Mouse (Mus musculus): Measurements from ENCODE around the gene Muc2.
"Not testable (repeated sequence)": the region's sequence is repeated elsewhere in the genome, so short reads cannot be mapped to it uniquely, and the experiment has no call there.

Muc2 gene

DNA sequence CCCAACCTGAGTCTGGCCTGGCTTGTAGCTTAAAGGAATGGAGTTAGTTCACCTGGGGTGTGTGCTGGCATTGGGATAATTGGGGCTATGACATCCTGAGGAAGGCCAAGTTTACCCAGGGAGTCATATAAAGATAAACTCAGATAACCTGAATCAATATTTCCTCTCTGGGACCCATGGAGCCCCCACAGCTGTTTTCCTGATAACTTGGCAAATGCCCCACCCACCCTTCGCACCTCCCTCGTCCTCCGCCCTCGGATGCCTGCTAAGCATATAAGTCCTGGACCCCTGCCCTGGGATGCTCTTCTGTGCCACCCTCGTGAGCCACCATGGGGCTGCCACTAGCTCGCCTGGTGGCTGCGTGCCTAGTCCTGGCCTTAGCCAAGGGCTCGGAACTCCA, at the start of gene Muc2:
Muc2 (plus strand) TSS at position 301 of the 400 bp plus-strand sequence.
- DNase-seq (ENCODE audit: low read depth) = no peak

DNA sequence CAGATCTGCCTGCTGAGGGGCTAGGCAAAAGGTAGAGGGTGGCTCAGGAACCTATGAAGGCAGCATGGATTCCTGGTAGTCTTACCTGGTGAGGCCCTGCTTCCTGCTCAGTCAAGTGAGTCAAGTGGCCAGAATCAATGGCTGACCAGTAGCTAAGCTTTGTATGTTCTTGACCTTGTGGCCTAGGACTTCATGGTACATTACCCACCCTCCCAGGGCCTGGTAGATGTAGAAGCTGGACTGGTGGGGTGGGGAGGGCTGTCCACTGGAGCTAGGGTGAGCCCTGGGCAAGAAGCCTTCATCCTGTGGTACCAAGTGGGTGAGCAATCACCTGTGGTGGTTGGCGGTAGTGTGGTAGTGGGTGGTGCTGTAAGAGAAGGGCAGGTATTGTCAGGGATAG, 47.8 kb upstream of the Muc2 start:
- no peak for DNase-seq (ENCODE audit: low read depth)

DNA sequence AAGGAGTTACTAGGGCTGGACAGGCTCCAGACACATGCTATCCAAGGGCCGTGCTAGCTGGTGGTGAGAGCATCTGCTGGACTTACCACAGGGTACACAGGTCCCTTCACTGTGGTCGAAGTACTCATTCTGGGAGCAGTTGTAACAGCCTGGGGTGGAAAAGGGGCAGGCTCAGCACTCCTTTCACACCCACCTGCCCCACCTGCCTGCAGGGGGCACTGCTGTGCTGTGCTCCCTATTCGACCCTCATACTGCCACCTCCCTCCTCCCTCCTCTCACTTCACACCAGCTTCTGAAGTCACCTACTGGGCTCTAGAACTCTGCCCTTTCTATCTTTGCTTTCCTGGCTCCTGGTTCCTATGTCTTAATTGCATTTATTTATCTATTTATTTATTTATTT, 47.0 kb upstream of the Muc2 start:
- DNase-seq (ENCODE audit: low read depth) = peak; percentile 31

DNA sequence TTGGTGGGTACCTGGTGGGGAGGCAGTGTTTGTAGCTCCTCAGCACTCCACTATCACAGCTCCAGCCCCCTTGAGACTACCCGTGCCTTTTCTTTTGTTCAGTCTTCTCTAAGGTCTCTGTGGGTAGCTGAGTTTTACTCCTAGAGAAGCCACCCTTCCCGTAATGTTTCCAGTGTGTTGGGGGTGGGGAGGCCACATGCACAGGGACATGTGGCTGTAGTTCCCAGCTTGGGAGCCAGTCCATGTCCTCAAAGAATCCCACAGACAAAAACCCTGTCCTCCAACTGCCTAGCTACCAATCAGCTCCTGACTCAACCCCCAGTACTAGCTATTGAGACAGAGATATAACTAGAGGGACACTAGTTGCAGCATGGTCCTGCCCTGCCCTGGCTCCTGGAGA, 43.1 kb upstream of the Muc2 start:
- no peak for DNase-seq (ENCODE audit: low read depth)

DNA sequence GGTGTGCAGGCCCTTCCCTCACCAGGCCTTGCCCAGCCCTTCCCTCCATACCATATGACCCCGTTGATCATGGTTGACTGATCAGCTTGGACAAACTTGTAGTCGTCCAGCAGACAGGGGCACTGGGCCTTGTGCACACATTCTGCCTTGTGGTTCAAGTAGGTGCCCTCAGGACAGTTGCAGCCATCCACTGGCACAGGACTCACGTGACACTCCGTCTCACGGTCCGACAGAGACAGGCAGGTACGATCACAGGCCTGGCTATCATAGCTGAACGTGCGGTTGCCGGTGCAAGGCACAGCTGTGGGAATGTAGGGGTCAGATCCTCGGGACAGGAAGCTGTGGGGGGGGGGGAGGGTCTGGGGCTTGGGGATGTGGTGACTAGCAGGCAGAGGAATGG, 42.3 kb upstream of the Muc2 start:
- no peak for DNase-seq (ENCODE audit: low read depth)

DNA sequence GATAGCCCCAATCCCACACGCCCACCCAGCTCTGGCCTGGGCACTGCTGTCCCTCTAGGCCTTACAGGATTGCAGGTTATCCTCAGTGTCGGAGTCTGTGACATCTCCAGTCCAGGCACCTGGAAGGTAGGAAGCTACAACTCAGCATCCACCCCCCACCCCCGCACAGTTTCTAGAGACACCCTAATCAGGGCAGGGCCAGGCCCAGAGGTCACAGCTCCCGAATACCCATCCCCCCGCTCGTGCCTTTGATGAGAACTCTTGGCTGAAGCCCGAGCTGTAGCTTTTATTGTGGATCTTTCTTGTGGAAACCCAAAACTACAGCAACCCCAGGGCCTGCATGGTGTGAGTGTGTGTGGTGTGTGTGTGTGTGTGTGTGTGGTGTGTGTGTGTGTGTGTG, 37.9 kb upstream of the Muc2 start:
- no peak for DNase-seq (ENCODE audit: low read depth)

DNA sequence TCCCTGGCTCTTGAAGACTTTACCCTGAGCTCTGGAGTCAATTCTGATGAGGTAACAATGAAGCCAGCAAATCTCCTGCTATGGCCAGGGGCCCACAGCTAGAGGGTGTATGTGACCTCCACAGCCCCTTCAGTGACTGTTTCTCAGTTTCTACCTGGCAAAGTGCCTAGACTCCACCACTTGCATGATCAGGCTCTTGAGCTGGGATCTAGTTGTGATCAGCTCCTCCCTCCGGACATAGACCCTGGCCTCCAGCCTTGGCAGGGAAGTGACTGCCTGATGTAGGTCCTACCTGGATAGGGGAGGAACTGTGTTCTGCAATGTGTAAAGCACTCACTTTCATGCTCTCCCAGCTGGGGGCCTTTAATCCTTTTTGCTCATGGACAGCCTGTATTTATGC, 29.8 kb upstream of the Muc2 start:
- no peak for DNase-seq (ENCODE audit: low read depth)

DNA sequence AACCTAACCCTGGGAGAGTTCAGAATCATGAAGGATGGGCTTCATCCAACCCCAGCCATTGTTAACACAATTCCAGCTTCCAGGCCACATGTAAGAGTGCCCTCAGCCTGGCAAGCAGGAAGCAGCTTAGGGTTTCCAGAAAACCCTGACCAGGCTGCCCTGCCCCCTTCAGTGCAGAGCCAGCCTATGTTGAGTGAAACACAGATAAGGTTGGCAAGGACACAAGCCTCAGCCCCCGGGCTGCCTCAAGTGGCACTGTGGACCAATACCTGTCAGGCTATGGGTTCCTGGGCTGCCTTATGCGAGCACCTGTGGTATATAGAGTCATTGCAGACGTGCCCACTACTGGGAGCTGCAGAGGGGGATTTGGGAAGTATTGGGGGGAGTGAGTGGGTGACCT, 28.7 kb upstream of the Muc2 start:
- DNase-seq (ENCODE audit: low read depth) = no peak

DNA sequence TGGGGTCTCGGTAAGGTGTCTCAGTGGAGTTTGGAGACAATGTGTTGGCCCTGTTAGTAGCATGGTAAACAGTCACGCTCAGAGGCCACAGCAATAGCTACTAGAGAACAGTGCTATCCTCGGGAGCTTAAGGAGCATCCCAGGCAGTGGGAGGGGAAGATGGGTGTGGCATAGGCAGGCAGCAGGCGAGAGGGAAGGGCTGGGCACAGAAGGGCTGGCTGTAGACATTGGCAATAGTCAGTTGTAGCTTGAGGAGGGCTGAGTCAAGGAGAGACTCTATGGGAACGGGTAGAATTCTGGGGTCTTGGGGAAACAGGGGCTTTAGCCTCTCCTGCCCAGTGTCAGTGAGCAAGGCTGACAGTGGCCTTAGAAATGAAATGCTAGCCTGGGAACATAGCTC, 27.9 kb upstream of the Muc2 start:
- no peak for DNase-seq (ENCODE audit: low read depth)

DNA sequence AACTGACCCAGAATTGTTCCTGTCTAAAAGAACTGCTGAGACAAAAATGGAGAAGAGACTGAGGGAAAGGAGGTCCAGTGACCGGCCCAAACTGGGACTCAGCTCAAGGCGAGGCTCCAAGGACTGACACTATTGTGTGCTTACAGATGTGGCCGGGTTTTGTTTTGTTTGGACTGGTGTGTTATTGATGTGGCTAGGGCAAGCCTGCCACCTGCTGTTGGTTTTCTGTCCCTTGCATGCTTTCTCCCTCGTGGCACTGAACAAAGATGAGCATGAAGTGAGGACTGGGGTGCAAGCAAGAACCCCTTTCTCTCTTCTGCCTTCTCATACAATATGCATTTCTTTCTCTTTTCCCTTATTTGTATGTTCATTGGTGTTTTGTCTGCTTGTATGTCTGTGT, 23.9 kb upstream of the Muc2 start:
- DNase-seq (ENCODE audit: low read depth) = peak; percentile 77

DNA sequence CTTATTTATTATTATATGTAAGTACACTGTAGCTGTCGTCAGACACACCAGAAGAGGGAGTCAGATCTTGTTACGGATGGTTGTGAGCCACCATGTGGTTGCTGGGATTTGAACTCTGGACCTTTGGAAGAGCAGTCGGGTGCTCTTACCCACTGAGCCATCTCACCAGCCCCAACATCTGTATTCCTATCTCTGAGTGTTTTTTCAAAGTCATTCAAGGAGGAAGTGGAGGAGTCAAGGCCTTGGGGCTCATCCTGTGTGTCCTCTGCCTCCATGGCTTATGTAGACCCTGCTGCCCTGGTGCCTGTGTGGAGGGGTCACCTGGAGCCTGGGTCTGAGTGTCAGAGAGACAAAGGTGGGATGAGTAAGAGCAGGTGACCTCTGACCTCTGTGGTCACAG, 21.0 kb upstream of the Muc2 start:
- DNase-seq (ENCODE audit: low read depth) = not testable (repeated sequence)

DNA sequence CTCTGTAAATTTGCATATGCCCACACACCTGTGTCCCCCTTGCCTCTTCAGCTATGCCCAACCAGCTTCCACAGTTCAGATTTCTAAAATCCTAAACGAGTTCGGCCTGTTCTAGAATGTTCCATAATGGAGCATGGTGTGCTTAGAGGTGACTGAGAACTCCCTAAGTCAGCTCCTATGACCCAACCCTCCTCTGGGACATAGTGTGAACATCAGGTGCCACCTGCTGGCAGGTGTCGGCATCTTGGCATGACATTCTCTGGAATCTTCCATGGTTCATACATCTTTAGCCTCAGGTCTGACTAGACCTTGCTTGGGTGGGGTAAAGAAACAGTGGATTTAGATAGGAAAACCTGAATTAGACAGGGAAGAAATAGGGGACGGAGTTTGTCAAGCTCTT, 19.1 kb upstream of the Muc2 start:
- peak; percentile 68 for DNase-seq (ENCODE audit: low read depth)

DNA sequence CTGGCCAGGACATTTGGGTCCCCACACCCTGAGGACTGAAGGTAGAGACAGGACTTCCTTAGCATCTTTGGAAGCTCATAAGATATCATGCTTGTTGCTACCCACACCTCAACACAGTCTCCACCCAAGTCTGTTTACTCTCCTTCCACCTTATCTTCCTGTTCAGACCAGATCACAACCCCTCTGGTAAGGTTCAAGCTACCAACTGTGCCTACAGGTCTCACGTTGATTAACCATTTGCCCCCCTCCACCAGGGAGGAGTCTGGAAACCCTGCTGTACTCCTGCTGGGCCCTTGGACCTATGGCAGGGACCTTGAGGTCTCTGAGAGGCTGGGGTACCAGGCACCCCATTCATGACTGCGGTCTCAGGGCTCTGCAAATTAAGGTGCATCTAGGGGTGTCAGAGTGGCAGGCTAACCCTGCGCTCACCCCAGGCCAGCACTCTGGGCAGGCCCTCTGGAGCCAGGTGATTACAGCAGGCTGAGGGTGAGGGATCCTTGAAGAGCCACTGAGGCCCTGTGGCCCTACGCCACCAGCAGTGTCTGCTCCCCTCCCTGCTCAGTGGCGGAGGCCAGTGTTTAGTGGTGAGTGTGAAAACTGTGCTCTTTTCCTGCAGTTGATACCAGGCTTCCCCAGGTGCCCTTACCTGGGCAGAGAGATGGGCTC, 18.4 kb upstream of the Muc2 start:
- DNase-seq (ENCODE audit: low read depth) = no peak

DNA sequence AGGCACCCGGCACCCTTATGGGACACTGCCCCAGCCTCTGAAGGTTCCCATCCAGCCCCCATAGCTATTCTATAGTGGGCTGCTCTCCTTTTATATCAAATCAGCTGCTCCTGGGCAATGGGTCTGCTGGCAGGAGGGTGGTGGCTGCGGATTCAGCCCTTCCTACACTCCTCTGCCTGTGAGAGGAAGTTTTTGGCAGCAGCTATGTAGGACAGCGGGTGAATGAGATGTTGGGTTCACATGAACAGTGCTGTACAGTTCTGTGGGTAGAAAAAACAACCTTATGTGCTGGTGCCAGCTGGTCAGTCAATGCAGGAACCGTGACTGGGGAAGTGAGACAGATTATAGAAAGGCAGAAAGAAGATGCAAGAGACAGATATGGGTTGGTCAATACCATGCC, 11.2 kb upstream of the Muc2 start:
- DNase-seq (ENCODE audit: low read depth) = no peak

DNA sequence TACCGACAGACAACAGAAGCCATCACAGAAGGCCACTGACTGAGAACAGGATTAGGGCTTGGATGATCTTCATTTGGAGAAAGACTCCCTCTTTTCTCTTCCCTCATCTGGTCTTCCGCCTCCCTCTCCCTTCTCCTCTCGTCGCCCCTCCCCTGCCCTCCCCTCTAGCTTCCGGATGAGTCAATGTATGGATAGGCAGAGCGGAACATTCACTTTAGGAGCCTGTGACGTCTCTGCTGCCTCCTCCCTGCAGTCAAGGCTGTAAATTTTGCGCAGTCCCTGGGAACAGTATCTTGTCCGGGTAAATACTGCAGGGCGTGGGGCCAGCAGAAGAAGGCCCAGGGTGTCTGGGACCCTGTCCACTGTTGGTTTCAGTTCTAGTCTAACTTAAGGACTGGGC, 2.8 kb upstream of the Muc2 start:
- DNase-seq (ENCODE audit: low read depth) = no peak

DNA sequence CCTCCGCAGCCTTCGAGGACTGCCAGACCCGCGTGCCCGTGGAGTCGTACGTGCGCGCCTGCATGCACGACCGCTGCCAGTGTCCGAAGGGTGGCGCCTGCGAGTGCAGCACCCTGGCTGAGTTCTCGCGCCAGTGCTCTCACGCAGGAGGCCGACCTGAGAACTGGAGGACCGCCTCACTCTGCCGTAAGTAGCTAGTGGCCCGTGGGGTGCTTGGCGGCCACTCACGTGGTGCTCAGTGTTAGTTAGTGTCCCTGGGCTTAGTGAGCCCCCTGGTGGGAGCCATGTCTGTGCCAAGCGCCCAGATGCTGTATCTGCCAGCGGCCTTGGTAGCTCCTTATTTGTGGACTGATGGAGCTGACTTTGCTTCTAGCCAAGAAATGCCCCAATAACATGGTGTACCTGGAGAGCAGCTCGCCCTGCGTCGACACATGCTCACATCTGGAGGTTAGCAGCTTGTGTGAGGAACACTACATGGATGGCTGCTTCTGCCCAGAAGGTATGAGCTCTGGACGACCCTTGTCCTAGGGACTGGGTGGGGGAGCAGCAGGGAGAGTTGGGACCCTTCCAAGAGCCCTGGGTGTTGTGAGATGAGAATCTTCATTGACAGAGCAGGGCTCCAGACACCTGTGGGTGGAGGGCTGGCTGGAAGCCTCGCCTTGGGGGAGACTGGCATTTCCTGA, 3.6 kb downstream of the Muc2 start:
- DNase-seq (ENCODE audit: low read depth) = no peak

DNA sequence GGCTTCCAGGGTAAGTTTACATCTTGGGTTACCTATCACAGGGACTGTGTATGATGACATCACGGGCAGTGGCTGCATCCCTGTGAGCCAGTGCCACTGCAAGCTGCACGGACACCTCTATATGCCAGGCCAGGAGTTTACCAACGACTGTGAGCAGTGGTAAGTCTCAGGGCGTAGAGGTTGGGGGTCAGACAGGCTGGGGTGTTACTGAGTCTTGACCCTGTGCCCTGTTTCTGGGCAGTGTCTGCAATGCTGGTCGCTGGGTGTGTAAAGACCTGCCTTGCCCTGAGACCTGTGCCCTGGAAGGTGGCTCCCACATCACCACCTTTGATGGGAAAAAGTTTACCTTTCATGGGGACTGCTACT, 4.1 kb downstream of the Muc2 start:
- no peak for DNase-seq (ENCODE audit: low read depth)

DNA sequence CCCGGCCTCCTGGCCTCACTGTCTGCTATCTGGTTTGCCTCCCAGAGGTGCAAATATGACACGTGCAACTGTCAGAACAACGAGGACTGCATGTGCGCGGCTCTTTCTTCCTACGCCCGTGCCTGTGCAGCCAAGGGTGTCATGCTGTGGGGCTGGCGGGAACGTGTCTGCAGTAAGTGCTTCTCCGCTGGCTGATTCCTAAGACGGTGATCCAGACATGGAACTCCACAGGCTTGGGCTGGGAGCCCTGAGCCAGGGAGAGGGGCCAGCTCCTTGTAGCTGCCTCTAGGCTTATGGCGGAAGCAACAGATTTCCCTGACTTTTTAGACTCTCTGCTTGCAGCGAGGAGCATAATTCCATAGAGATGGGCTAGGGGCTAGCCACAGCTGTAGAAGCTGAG, 6.4 kb downstream of the Muc2 start:
- DNase-seq (ENCODE audit: low read depth) = no peak

DNA sequence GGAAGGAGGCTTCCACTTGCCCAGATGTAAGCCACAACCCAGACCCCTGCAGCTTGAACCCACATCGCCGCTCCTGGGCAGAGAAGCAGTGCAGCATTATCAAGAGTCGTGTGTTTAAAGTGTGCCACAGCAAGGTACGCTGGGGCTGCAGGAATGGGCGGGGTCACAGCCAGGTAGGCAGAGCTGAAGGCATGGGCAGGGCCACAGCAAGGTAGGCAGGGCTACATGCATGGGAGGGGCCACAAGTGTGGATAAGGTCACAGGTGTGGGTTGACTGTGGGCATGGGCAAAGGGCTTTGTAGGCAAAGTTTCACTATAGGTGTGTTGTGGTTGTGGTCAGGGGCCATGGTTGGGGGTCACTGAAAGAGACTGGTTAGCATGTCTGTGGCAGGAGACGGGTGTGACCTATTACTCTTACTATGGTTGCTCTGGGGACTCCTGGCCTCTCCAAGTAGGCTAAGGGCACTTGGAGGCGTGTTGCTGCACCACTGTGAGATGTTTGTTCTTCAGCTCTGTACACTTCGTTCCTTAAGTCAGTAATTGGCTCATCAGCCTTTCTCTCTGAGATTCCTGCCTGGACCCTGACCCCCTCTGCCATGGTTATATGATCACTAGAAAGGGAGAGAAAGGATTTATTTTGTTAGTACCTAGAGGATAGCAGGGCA, 9.5 kb downstream of the Muc2 start:
- no peak for DNase-seq (ENCODE audit: low read depth)

DNA sequence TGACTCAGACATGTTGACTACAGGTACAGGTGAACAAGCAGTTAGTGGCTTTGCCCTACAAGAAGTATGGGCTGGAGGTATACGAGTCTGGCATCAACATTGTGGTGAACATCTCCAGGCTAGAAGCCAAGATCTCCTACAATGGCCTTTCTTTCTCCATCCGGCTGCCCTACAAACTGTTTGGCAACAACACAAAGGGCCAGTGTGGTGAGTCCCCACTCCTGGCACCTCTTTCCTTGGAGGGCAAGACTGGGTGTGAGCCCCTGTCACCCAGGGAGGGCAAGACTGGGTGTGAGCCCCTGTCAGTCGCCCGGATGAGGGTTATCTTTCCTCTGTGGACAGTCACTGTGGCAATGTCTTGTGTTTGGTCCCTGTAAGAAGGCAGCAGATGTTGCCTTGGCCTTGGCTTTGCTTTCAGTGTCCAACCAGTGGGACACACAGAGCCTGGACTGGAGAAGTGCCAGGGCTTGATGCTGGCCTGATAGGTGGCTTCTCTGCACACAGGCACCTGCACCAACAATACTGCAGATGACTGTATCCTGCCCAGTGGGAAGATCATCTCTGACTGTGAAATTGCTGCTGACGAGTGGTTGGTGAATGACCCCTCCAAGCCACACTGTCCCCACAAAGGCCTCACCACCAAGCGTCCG, 57.4 kb downstream of the Muc2 start:
- DNase-seq (ENCODE audit: low read depth) = no peak

DNA sequence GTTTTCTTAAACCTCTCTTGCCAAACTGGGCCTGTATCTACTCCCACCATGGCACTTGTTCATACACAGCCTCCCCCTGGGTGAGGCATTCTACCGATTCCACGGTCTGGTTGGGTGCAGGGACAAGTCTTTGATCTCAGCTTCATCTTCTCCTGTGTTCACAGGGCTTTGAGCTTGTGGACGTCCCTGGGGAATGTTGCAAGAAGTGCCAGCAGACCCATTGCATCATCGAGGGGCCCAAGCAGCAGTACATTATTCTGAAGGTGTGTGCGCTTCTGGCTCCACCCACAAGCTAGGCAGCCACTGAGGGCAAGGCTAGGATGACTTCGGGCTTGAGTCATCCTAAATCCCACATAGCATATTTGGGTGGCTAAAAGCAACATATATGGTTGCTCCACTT, 62.4 kb downstream of the Muc2 start:
- DNase-seq (ENCODE audit: low read depth) = no peak

DNA sequence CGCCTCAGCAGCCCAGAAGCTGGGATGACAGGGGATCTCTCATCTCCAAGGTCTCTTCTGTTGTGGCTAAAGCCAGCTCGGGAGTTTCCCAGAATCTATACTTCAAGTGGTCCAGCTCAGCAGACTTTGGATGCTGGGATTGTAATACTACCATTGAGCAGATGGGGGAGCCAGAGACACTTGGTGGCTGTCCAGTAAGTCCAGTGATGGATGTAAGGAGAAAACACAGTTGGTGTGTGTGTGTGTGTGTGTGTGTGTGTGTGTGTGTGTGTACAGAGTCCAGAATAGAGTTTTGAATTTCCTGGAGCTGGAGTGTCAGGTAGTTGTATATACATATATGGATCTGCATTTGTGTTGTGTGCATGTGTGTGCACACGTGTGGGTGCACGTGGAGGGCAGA, 65.7 kb downstream of the Muc2 start:
- peak; percentile 30 for DNase-seq (ENCODE audit: low read depth)

DNA sequence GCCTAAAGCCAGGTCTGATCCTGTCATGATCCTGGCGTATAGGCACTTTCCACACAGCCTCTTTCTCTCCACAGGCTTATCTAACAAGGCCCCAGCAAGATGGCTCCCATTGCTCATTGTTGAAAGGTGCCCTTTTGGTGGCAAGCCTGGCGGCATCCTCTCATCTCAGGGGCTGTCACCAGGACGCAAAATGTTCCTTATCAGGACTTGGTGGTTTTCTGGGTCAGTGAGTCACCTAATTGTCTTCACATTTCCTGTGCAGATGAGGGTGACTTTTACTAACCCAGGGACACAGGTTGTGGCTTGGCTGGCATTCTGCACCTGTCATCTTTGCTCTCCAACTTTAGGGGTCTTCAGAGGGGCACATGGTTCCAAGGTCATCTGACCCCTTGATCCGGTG, 68.2 kb downstream of the Muc2 start:
- no peak for DNase-seq (ENCODE audit: low read depth)

All from naive thymus-derived CD4-positive, alpha-beta T cell, adult 2 months (primary cell).